Mouse (Mus musculus) naive thymus-derived CD4-positive, alpha-beta T cell, adult 5 months (primary cell): Measurements from ENCODE around the gene Nin. TPM values are rescaled to one million over a fixed set of nuclear protein-coding genes. Genes with fewer than 3 reads are reported as not detected.

ENCODE experiments used
- polyA plus RNA-seq: library from polyadenylated mRNA; unstranded; fragments of 100-300 nt; shearing (Covaris generic); gene quantifications from one replicate; pipeline ENCODE4 v1.2.1, GENCODE M21; 2017

The Nin gene
- 63.0 TPM for polyA plus RNA-seq

DNA sequence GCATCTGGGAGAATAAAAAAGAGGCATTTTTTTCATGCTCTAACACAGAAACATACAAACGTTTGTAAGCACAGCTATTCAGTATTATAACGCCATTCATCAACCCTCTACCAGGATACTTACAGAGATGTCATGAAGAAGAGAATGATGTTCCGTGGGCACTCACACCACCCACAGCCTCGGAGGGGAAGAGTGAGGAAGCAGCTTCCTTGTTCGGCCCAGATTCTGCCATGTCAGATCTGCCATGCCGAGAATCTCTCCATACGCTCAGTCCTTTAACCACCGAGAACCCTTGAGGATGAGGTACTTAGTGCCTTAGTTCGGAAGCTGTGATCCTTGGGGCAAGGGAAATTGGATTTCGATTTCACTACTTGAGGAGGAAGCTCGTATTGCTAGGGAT lies at the start of gene Nin:
Gene Nin (minus strand): TSS at position 367 of the 400 bp plus-strand sequence.

DNA sequence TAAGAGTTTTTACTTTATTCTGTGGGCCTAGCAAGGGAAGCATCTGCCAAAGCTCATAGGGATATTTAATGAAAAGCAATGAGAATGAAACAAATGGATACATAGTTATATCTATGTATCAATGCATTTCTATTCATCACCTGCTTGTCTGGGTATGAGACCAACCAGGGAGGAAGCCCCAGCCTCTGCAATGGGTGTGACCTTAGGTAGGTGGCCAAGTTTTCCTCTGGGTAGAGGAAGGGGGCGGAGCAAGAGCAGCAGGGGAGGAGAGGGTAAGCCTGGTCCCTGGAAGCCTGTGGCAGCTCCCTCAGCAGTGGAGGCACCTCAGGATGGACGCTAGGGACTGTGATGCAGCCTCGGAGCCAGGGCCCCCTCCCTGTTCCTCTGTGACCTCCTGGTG lies 40.3 kb upstream of the Nin start, which contains the start of gene Abhd12b:
Gene Abhd12b (plus strand): TSS at position 301 of the 400 bp plus-strand sequence.

DNA sequence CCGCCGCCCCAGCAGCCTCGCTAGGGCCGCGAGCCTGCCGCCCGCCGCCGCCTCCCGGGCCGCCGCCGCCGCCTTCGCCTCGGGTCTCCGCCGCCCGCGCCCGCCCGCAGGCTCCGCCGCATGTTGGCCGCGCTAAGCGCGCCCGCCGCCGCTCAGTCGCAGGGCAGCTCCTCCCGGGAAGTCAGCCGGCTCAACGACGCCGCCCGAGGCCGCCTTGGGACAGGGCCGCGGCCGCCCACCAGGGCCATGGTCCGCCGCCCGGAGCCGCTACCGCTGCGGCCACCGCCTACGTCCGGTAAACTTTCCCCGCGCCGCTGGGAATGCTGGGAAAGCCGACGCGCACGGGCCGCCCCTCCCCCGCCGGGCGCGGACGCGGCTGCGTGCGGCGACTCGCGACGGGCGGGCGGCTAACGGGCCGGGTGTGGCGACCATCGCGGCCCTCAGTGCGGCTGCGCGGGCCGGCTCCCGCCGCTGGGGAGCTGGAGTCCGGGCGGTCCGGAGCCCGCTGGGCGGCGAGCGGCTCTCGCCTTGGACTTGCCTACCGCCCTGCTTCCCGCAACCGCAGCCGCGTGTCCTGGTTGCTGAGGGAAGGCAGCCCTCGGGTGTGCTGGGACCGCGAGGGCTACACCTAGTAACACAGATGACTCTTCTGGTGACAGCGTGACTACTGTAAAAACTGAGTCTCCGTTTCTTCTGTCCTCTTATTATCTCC lies 126.6 kb downstream of the Nin start, which contains the start of gene Sav1:
Gene Sav1 (minus strand): TSS at position 217 of the 712 bp plus-strand sequence.

Other genes starting within 250 kb of the Nin start
- 1.2 TPM for gene Atl1, start 221.1 kb downstream of the Nin start, polyA plus RNA-seq
- gene Map4k5, start 220.5 kb downstream of the Nin start, polyA plus RNA-seq = 15.8 TPM
- 5.6 TPM for gene Sav1, start 126.7 kb downstream of the Nin start, polyA plus RNA-seq
- 0.17 TPM for gene Abhd12b, start 40.4 kb upstream of the Nin start, polyA plus RNA-seq
- 0.41 TPM for gene Pygl, start 117.8 kb upstream of the Nin start, polyA plus RNA-seq
- gene Trim9, start 233.9 kb upstream of the Nin start, polyA plus RNA-seq = 0.22 TPM